Mouse (Mus musculus) lung, postnatal 0 days (tissue): Measurements from ENCODE around the gene Ccdc27. TPM values are rescaled to one million over a fixed set of nuclear protein-coding genes. Genes with fewer than 3 reads are reported as not detected.

Experiments
- ATAC-seq: fragments of 200-750 bp; cut with Nextera tagmentation; 2 replicates; pipeline ENCODE4 v1.8.0; 2017; ENCODE audit warnings: moderate library complexity
- DNase-seq: peaks from one replicate; pipeline ENCODE4 v3.0.0-alpha.2; 2016; ENCODE audit warnings: low spot score
- H3K27ac ChIP-seq: fragments of 300-500 bp; sonication (generic); 2 replicates; pipeline ENCODE4 v1.5.1; 2014; ENCODE audit warnings: antibody characterized with exemption, mild to moderate bottlenecking, low read length, mixed read lengths
- H3K27me3 ChIP-seq: fragments of 300-500 bp; sonication (generic); replicated peaks from 2 replicates; pipeline ENCODE4 v1.6.1; 2014; ENCODE audit warnings: low read length, mixed read lengths; ENCODE audit not compliant: insufficient read depth
- H3K36me3 ChIP-seq: fragments of 300-500 bp; sonication (generic); 2 replicates; pipeline ENCODE4 v1.6.1; 2014; ENCODE audit warnings: low read length, mixed read lengths; ENCODE audit not compliant: insufficient read depth
- H3K4me1 ChIP-seq: fragments of 300-500 bp; sonication (generic); 2 replicates; pipeline ENCODE4 v1.6.1; 2014; ENCODE audit warnings: antibody characterized with exemption, low read depth, low read length, mixed read lengths; ENCODE audit not compliant: insufficient read depth
- H3K4me2 ChIP-seq: fragments of 300-500 bp; sonication (generic); replicated peaks from 2 replicates; pipeline ENCODE4 v1.6.1; 2014; ENCODE audit warnings: low read depth, mild to moderate bottlenecking, low read length, moderate library complexity, mixed read lengths
- H3K4me3 ChIP-seq: fragments of 300-500 bp; sonication (generic); 2 replicates; pipeline ENCODE4 v1.5.1; 2014; ENCODE audit warnings: low read depth, low read length
- H3K9ac ChIP-seq: fragments of 300-500 bp; sonication (generic); replicated peaks from 2 replicates; pipeline ENCODE4 v1.6.1; 2014; ENCODE audit warnings: low read depth, mild to moderate bottlenecking
- H3K9me3 ChIP-seq: fragments of 300-500 bp; sonication (generic); 2 replicates; pipeline ENCODE4 v1.6.1; 2016; ENCODE audit warnings: low read length, mixed read lengths
- CTCF ChIP-seq: IDR thresholded peaks from 2 replicates; pipeline ENCODE4 v1.5.1; 2016; ENCODE audit warnings: antibody characterized with exemption, mild to moderate bottlenecking
- EP300 ChIP-seq: IDR thresholded peaks from 2 replicates; pipeline ENCODE4 v1.6.1; 2016; ENCODE audit warnings: antibody characterized with exemption, mild to moderate bottlenecking, control low read depth
- WGBS: fragments of 180-500 bp; shearing (Covaris S2); extraction: QIAGEN DNeasy Blood & Tissue Kit; methylation state at CpG from one replicate; pipeline ENCODE4 v1.1.7; 2014; 5-methylcytosine and 5-hydroxymethylcytosine counted together
- polyA plus RNA-seq: library from polyadenylated mRNA; unstranded; fragments of >200 nt; fragmentation: Nextera tagmentation; extraction: Ambion mirVana; gene quantifications from 2 replicates; pipeline ENCODE4 v1.2.1, GENCODE M21; 2015

Gene Ccdc27
- polyA plus RNA-seq, result not detected in 2 replicates

GRCm38 (mm10) chr4:154042577-154042976 lies at the start of gene Ccdc27:
Gene Ccdc27 (minus strand): TSS chr4:154042677.
- Histone ChIP-seq H3K9me3 (no peaks in the 10 kb centered on the region), H3K9ac (no peak within 1 kb of the TSS), H3K27me3 (no peaks in the 10 kb centered on the region), H3K4me2 (no peak within 1 kb of the TSS), H3K36me3 (no peaks in the 10 kb centered on the region), H3K27ac (no peak within 1 kb of the TSS), H3K4me3 (no peak within 1 kb of the TSS), H3K4me1 (no peaks in the 10 kb centered on the region)
- TF ChIP-seq CTCF (no peak), EP300 (no peak)
- 79% methylated on average over 9 of the region's 9 CpGs for WGBS
- DNase-seq, result no peak
- no peak for ATAC-seq

GRCm38 (mm10) chr4:154091356-154091755 lies 48.9 kb upstream of the Ccdc27 start:
- H3K36me3 ChIP-seq, result no peaks in the 10 kb centered on the region
- DNase-seq, result no peak
- TF ChIP-seq EP300 (no peak), CTCF (no peak)
- H3K9me3 ChIP-seq, result no peaks in the 10 kb centered on the region
- H3K27ac ChIP-seq, result no peak overlapping the region
- H3K4me2 ChIP-seq, result no peak overlapping the region
- no peak overlapping the region for H3K9ac ChIP-seq
- no peaks in the 10 kb centered on the region for H3K27me3 ChIP-seq
- WGBS, result 69% methylated on average over 8 of the region's 8 CpGs
- no peak for ATAC-seq
- no peaks in the 10 kb centered on the region for H3K4me1 ChIP-seq
- no peak overlapping the region for H3K4me3 ChIP-seq

GRCm38 (mm10) chr4:154089205-154089604 lies 46.7 kb upstream of the Ccdc27 start:
- Histone ChIP-seq H3K9me3 (no peaks in the 10 kb centered on the region), H3K4me1 (no peaks in the 10 kb centered on the region), H3K36me3 (no peaks in the 10 kb centered on the region), H3K27ac (no peak overlapping the region), H3K4me3 (no peak overlapping the region), H3K4me2 (no peak overlapping the region), H3K27me3 (no peaks in the 10 kb centered on the region), H3K9ac (no peak overlapping the region)
- TF ChIP-seq CTCF (peak; percentile 34), EP300 (no peak)
- WGBS, result 44% methylated on average over 5 of the region's 5 CpGs
- ATAC-seq (no peak), DNase-seq (no peak)

GRCm38 (mm10) chr4:154086436-154086835 lies 44.0 kb upstream of the Ccdc27 start:
- TF ChIP-seq EP300, result no peak
- TF ChIP-seq CTCF, result no peak
- H3K27me3 ChIP-seq, result peaks cover 4% of the 10 kb centered on the region
- H3K4me2 ChIP-seq, result no peak overlapping the region
- WGBS, result 84% methylated on average over 8 of the region's 8 CpGs
- no peak overlapping the region for H3K4me3 ChIP-seq
- H3K27ac ChIP-seq, result no peak overlapping the region
- H3K9ac ChIP-seq, result no peak overlapping the region
- H3K9me3 ChIP-seq, result no peaks in the 10 kb centered on the region
- H3K36me3 ChIP-seq, result no peaks in the 10 kb centered on the region
- no peaks in the 10 kb centered on the region for H3K4me1 ChIP-seq
- DNase-seq, result no peak
- no peak for ATAC-seq

GRCm38 (mm10) chr4:154085856-154086255 lies 43.4 kb upstream of the Ccdc27 start:
- DNase-seq (no peak), ATAC-seq (no peak)
- H3K36me3 ChIP-seq, result no peaks in the 10 kb centered on the region
- no peaks in the 10 kb centered on the region for H3K4me1 ChIP-seq
- peaks cover 10% of the 10 kb centered on the region for H3K27me3 ChIP-seq
- H3K4me2 ChIP-seq, result no peak overlapping the region
- WGBS, result 73% methylated on average over 3 of the region's 3 CpGs
- TF ChIP-seq EP300 (no peak), CTCF (no peak)
- H3K9ac ChIP-seq, result no peak overlapping the region
- H3K9me3 ChIP-seq, result no peaks in the 10 kb centered on the region
- no peak overlapping the region for H3K27ac ChIP-seq
- H3K4me3 ChIP-seq, result no peak overlapping the region

DNA sequence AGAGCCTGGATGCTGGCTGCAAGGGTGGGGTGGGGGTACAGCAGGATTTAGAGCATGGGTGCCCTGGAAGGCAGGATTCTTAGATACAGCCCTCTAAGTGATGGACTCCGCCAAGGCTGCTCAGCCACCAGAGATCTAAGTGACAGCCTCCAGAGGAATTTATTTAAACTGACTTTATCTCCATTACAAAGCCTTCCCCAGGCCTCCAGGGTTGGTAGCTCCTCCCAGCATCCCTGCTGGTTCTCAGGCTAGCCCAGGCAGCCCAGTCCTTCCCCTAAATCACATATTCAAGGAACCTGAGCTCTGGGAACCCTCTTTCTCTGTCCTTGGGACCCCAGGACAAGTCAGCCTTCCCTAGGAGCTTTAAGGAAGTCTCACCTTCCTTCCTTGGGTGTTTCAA lies 39.5 kb upstream of the Ccdc27 start:
- no peak overlapping the region for H3K4me2 ChIP-seq
- no peak for DNase-seq
- H3K4me3 ChIP-seq, result no peak overlapping the region
- H3K27me3 ChIP-seq, result peaks cover 13% of the 10 kb centered on the region
- TF ChIP-seq EP300 (no peak), CTCF (no peak)
- H3K9me3 ChIP-seq, result no peaks in the 10 kb centered on the region
- no peak overlapping the region for H3K27ac ChIP-seq
- no peak for ATAC-seq
- no peak overlapping the region for H3K9ac ChIP-seq
- H3K36me3 ChIP-seq, result no peaks in the 10 kb centered on the region
- WGBS, result 6% methylated on average over 1 of the region's 1 CpGs
- H3K4me1 ChIP-seq, result no peaks in the 10 kb centered on the region

- no peak for DNase-seq
- no peak overlapping the region for H3K27ac ChIP-seq
- H3K4me3 ChIP-seq, result no peak overlapping the region
- no peaks in the 10 kb centered on the region for H3K9me3 ChIP-seq
- peaks cover 13% of the 10 kb centered on the region for H3K27me3 ChIP-seq
- 4% methylated on average over 13 of the region's 13 CpGs for WGBS
- no peak for ATAC-seq
- no peaks in the 10 kb centered on the region for H3K36me3 ChIP-seq
- H3K4me2 ChIP-seq, result no peak overlapping the region
- H3K9ac ChIP-seq, result no peak overlapping the region
- H3K4me1 ChIP-seq, result no peaks in the 10 kb centered on the region
- TF ChIP-seq CTCF (no peak), EP300 (no peak)
Observed at GRCm38 (mm10) chr4:154081021-154081420, 38.5 kb upstream of the Ccdc27 start.
